Comparison of ENCODE assay signal across 8 mouse cellular contexts in genomic region chr16:13780353-13781036, GRCm38 (mm10). TPM values are rescaled to one million over a fixed set of nuclear protein-coding genes. Genes with fewer than 3 reads are reported as not detected.
DNase-seq lines count a peak whose midpoint lies in the region; ATAC-seq lines count a peak whose summit lies in the region.

Gene Rrn3 (plus strand): TSS chr16:13780708.

- peaks cover 9% of the 10 kb centered on the region; the same call in 1 of the 2 replicates for H3K9me3 ChIP-seq in heart, embryonic 13.5 days
- peaks cover 8% of the 10 kb centered on the region; the same call in 1 of the 2 replicates for H3K9me3 ChIP-seq in liver, embryonic 12.5 days (replicated peaks)
- H3K9me3 ChIP-seq in stomach, embryonic 15.5 days: no peaks in the 10 kb centered on the region

- DNase-seq in CD4-positive, CD25-positive, alpha-beta regulatory T cell, adult 2 months (ENCODE audit: low read depth, low spot score): peak; percentile 93
- DNase-seq in fat pad, adult 2 months (ENCODE audit: extremely low read depth, low read depth, low spot score): peak; percentile 58
- DNase-seq in kidney, postnatal 10 days: peak; percentile 94
- peak; percentile 82 to 87 for DNase-seq in natural killer cell, adult 2 months (ENCODE audit: low spot score in 2 of 2)

- H3K4me1 ChIP-seq in brown adipose tissue, adult 24 weeks (ENCODE audit: control insufficient read depth, insufficient read depth, insufficient read length, low read length): peaks cover 5% of the 10 kb centered on the region; the same call in 1 of the 2 replicates
- peaks cover 17% of the 10 kb centered on the region for H3K4me1 ChIP-seq in heart, embryonic 13.5 days
- peaks cover 22% of the 10 kb centered on the region for H3K4me1 ChIP-seq in liver, embryonic 12.5 days
- H3K4me1 ChIP-seq in stomach, embryonic 15.5 days: peaks cover 12% of the 10 kb centered on the region

- H3K9ac ChIP-seq in heart, embryonic 13.5 days: peak within 1 kb of the TSS; percentile 96
- H3K9ac ChIP-seq in liver, embryonic 12.5 days: peak within 1 kb of the TSS; percentile 94
- H3K9ac ChIP-seq in stomach, embryonic 15.5 days: peak within 1 kb of the TSS; percentile 86

- peaks cover 40% of the 10 kb centered on the region for H3K36me3 ChIP-seq in heart, embryonic 13.5 days
- H3K36me3 ChIP-seq in liver, embryonic 12.5 days: peaks cover 38% of the 10 kb centered on the region
- peaks cover 9% of the 10 kb centered on the region for H3K36me3 ChIP-seq in stomach, embryonic 15.5 days

- ATAC-seq in heart, embryonic 13.5 days (ENCODE audit: extremely low read depth, insufficient number of reproducible peaks, low FRiP score, low TSS enrichment): peak; percentile 94
- ATAC-seq in liver, embryonic 12.5 days: peak; percentile 98
- ATAC-seq in stomach, embryonic 15.5 days (ENCODE audit: insufficient read depth, low FRiP score, low read depth): peak; percentile 97

- H3K27me3 ChIP-seq in heart, embryonic 13.5 days (replicated peaks): no peaks in the 10 kb centered on the region
- no peaks in the 10 kb centered on the region for H3K27me3 ChIP-seq in liver, embryonic 12.5 days (replicated peaks)
- no peaks in the 10 kb centered on the region for H3K27me3 ChIP-seq in stomach, embryonic 15.5 days (replicated peaks)

- peak within 1 kb of the TSS; percentile 73 for H3K4me2 ChIP-seq in heart, embryonic 13.5 days
- peak within 1 kb of the TSS; percentile 84 for H3K4me2 ChIP-seq in liver, embryonic 12.5 days
- peak within 1 kb of the TSS; percentile 75 for H3K4me2 ChIP-seq in stomach, embryonic 15.5 days

- H3K4me3 ChIP-seq in brown adipose tissue, adult 24 weeks (ENCODE audit: insufficient read depth, low read depth, low read length): peak within 1 kb of the TSS; percentile 84
- H3K4me3 ChIP-seq in heart, embryonic 13.5 days: peak within 1 kb of the TSS; percentile 91
- H3K4me3 ChIP-seq in liver, embryonic 12.5 days: peak within 1 kb of the TSS; percentile 87
- H3K4me3 ChIP-seq in stomach, embryonic 15.5 days (replicated peaks): peak within 1 kb of the TSS; percentile 70

- WGBS in heart, embryonic 13.5 days: under 1% methylated on average over 57 of the region's 57 CpGs
- WGBS in liver, embryonic 12.5 days (ENCODE audit: insufficient replicate concordance): under 1% methylated on average over 57 of the region's 57 CpGs
- under 1% methylated on average over 57 of the region's 57 CpGs for WGBS in stomach, embryonic 15.5 days

- H3K27ac ChIP-seq in brown adipose tissue, adult 24 weeks (replicated peaks; ENCODE audit: low read depth, low read length): peak within 1 kb of the TSS; percentile 91
- H3K27ac ChIP-seq in heart, embryonic 13.5 days (replicated peaks): peak within 1 kb of the TSS; percentile 84
- H3K27ac ChIP-seq in liver, embryonic 12.5 days: peak within 1 kb of the TSS; percentile 86
- peak within 1 kb of the TSS; percentile 84 for H3K27ac ChIP-seq in stomach, embryonic 15.5 days

RNA-seq across cellular contexts. Expression of gene Rrn3, which starts in this region (rescaled TPM):
- polyA plus RNA-seq in brown adipose tissue, adult 24 weeks (2012; ENCODE audit: insufficient read depth, insufficient read length, missing spikeins): 18.9 and 21.4 TPM in 2 replicates
- 48.2 and 50.8 TPM in 2 replicates for polyA plus RNA-seq in heart, embryonic 13.5 days (2015; fragmentation: Nextera tagmentation; extraction: Ambion mirVana)
- 48.7 and 49.8 TPM in 2 replicates for polyA plus RNA-seq in liver, embryonic 12.5 days (2016; fragmentation: Nextera tagmentation; extraction: Ambion mirVana)
- polyA plus RNA-seq in stomach, embryonic 15.5 days (2015; fragmentation: Nextera tagmentation; extraction: Ambion mirVana): 53.4 and 56.8 TPM in 2 replicates

Comparison
In these comparisons a context has a peak if more than half of its experiments do, and no peak if none do; other contexts are left out.
1. Peak in every context shown above with its lines: DNase-seq, ATAC-seq, H3K4me3 ChIP-seq and H3K27ac ChIP-seq.